Mouse (Mus musculus): ENCODE data around the gene Asic1.

GRCm38 (mm10) chr15:99644776-99645175 lies 25.4 kb upstream of the Asic1 start:
- TF ChIP-seq CTCF (IDR thresholded peaks at IDR 0.05; ENCODE audit: control insufficient read depth, insufficient read depth, low read length), result no peak
- no peak for TF ChIP-seq POLR2A (IDR thresholded peaks at IDR 0.05; ENCODE audit: borderline replicate concordance, control insufficient read depth, low read depth, low read length)
